Mouse (Mus musculus): ENCODE results near the gene Dolk.

Gene Dolk

DNA sequence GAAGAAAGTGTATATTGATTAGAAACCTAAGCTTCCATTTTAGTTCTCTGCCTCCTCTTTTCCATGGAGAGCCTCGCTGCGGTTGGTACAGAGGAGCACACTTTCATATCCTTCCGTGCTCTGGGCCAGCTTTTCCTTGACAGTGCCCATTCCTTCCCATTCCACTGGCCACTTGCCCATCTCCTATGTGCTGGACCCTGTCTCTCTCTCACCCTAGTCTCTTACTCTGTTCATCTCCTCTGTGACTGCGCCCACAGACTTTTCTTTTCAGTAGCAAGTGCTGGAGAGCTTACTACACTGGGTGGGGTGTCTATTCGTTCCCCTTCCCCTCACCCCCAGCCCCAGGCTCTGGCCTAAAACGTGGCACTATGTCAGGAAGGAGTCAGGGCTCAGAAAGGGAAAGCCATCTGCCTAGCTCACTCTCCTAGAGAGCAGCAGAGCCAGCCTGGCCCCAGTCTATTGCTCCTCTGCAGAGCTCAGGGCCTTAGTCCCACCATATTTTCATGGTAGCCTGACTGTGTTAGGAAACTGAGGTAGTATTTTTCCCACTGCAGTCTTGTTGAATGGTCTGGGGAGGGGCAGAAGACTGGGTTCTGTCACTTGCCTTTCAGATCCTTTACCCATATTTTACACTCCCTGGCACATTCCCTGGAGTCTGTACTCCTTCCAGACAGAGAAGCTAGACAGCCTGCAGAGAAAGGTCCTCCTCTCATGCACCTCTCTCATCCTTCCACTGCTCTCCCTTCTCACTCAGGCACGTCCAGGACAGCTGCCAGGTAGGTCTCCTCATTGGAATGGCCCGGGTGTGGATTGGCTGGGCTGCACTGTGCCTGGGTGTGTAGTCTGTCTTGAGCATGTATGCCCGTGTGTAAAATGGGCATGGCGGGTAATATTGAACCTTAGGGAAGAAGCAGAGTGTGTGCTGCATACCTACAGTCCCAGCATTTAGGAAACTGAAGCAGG is 35.7 kb downstream of the Dolk start:
- no peak for DNase-seq (ENCODE audit: low read depth)

GRCm38 (mm10) chr2:30249182-30249581 is 37.0 kb downstream of the Dolk start:
- no peak for DNase-seq (ENCODE audit: low read depth)

DNA sequence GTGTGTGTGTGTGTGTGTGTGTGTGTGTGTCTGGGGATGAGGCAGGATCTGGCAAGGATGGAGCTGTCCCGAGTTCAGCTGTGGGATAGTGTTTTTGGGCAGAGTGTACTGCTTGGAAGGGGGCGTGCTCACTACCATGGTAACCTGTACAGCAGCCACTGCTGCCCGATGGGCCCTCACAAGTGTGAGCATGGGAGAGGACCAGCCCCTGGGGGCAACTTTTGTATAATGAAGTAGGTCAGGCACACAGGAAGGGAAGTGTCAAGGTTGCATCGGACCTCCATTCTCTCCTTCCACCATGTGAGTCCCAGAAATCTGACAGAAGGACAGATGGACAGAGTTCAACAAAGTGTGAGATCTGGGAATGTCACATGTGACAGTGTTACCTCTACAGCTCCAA is 38.5 kb downstream of the Dolk start:
- no peak for DNase-seq (ENCODE audit: low read depth)

DNA sequence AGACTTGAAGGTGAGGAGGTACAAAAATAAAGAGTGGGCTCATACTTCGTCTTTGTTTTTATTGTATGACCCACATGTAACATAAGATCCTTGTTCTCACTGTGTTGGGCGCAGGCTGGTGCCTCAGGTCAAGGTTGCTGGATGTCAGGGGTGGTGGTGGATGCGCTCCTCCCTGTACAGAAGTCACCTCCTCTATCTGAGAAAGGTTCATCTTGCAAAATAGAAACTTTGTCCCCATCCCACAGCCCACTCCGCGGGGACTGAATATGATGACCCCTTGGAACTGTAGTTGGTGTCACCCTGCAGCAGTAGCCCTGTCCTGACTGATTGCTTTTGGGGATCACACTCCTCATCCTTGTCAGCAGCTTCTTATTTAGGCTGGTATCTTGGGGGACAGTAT is 39.1 kb downstream of the Dolk start:
- no peak for DNase-seq (ENCODE audit: low read depth)

DNA sequence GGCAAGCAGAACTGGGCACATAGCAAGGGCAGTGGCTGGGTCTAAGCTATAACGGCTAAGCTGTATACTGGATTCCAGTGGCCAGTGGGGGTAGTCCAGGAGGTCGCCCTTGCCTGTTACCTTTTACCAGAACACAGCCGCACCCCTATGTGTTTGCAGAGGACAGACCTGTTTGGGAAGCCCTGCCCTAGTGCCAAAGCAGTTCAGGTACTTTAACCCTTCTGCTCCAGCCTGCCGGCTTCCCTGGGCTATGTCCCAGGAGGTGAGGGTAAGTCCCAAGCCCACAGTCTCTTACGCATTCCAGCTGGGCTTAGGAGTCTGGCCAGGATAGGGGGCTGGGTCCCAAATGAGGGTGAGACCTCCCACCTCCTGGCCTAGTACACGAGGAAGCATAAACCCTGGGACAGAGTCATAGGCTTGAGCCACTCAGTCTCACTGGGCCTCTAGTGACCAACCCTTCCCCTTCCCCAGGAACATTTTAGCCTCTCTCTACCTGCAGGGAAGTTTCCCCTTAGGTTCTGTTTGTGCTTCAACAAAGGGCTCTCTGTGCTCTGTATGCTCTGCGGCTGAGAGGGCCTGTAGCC is 41.4 kb downstream of the Dolk start:
- DNase-seq (ENCODE audit: low read depth) = no peak

DNA sequence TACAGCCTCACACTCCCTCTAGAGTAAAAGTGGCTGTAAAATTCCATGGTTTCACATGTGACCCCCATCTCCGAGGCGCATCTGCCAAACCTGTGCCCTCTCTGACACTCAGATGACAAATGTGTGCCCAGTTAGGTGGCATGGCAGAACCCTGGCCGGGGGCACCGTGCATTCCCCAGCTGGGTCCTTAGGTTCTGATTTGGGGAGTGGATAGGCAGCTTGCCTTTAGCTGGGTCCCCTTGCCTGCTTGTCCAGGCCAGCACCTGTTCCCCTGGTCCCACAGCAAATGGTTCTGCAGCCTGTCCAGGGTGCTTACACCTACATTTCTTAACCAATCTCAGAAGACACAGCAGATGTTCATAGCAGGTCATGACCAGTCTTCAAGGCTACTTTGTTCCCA is 42.7 kb downstream of the Dolk start:
- no peak for DNase-seq (ENCODE audit: low read depth)

- peak; percentile 22 for DNase-seq (ENCODE audit: low read depth)
Observed at GRCm38 (mm10) chr2:30242509-30242908, 43.6 kb downstream of the Dolk start.

- no peak for DNase-seq (ENCODE audit: low read depth)
Observed at GRCm38 (mm10) chr2:30240267-30240666, 45.9 kb downstream of the Dolk start, which contains the start of gene Gm28035. Gene Gm28035, plus strand, starts transcription at chr2:30240567.

DNA sequence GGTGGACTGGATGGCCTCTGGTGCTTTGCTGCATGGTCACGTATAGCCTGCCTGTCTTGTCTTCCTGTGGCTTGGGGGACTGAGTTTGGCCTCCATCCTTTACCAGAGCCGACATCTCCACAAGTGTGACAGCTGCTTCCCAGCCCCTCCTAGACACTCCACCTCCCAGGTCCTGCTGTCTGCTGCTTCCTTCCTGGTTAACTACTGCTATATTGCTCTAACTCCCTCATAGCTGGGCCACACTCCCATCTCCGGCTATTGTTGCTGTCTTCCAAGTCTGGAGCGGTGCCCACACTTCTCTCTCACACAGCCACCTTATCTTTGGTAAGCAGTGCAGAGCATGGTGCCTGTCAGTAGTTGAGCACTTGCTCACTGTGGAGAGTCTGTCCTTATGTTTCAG is 46.4 kb downstream of the Dolk start:
- DNase-seq (ENCODE audit: low read depth) = no peak

GRCm38 (mm10) chr2:30238906-30239465 is 47.1 kb downstream of the Dolk start:
- no peak for DNase-seq (ENCODE audit: low read depth)

- no peak for DNase-seq (ENCODE audit: low read depth)
Observed at GRCm38 (mm10) chr2:30237881-30238280, 48.3 kb downstream of the Dolk start.

GRCm38 (mm10) chr2:30237199-30237880 is 48.8 kb downstream of the Dolk start, which contains the start of gene Lrrc8a:
Gene Lrrc8a, plus strand, starts transcription at chr2:30237715.
- peak; percentile 99 for DNase-seq (ENCODE audit: low read depth)

DNA sequence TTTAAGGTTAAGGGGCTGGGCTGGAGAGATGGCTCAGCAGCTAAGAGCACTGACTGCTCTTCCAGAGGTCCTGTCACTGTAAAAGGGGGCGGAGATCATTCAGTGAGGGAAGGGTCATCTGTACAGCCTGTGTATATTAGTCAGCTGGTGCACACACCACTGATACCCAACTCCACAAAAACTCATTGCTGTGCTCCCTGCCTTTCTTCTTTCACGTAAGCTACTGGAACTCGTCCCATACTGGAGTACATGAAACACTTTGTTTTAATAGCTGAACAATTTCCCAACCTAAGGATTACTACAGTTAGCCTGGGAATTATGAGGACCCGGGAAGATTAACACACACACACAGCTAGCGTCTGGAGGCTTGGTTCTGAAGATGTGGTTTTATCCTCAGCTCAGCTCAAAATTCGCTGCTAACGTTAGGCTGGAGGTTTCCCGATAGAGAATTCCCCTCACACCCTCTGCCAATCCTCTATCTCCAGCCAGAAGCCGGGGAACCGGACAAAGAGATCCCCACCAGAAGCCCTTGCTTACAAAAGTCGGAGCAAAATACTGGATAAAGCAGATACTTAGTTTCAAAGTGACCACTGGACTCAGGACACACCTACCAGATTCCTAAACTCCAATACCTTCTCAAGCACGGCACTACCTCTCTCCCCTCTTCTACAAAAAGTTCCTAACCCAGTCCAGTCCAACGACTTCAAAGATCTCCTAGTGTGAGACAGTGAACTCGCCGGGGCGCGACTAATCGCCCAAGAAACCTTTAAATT is 49.5 kb downstream of the Dolk start:
- DNase-seq (ENCODE audit: low read depth) = peak; percentile 58

DNA sequence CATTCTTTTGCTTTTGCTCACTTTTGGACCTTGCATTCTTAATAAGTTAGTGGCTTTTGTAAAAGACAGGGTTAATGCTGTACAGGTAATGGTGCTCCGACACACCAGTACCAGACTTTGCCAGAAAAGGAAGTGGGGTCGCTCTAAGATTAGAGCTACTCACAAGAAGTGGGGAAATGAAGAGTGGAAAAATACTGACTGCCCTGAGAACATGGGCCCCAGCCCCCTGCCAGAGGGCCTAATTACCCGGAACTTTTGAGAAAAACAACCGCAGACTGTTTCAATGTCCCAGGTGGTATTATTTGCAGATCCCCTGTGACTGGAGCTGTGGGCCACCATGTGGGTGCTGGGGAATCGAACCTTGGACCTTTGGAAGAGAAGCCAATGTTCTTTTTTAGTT is 50.5 kb downstream of the Dolk start:
- no peak for DNase-seq (ENCODE audit: low read depth)

Measured in NIH3T3 (cell line).